Mouse (Mus musculus) ES-E14 (cell line): ENCODE data around the gene Plin2.

Experiments
- HCFC1 ChIP-seq: IDR thresholded peaks from 2 replicates; pipeline ENCODE4 v1.6.1; 2012; ENCODE audit warnings: low read length, inconsistent platforms, borderline replicate concordance; ENCODE audit not compliant: insufficient read depth
- ZC3H11A ChIP-seq: IDR thresholded peaks from 2 replicates; pipeline ENCODE4 v1.6.1; 2012; ENCODE audit warnings: low read depth, mild to moderate bottlenecking, inconsistent platforms, low read length, borderline replicate concordance
- ZNF384 ChIP-seq: IDR thresholded peaks from 2 replicates; pipeline ENCODE4 v1.6.1; 2012; ENCODE audit warnings: low read depth, low read length, inconsistent platforms

GRCm38 (mm10) chr4:86690768-86691167 lies 20.9 kb upstream of the Plin2 start:
- TF ChIP-seq ZC3H11A (no peak), ZNF384 (no peak), HCFC1 (no peak)
